Mouse (Mus musculus) lung, postnatal 0 days (tissue): ENCODE measurements around the gene Prlr. TPM values are rescaled to one million over a fixed set of nuclear protein-coding genes. Genes with fewer than 3 reads are reported as not detected.

Source experiments
- ATAC-seq: fragments of 200-750 bp; cut with Nextera tagmentation; 2 replicates; pipeline ENCODE4 v1.8.0; 2017; ENCODE audit warnings: moderate library complexity
- DNase-seq: peaks from one replicate; pipeline ENCODE4 v3.0.0-alpha.2; 2016; ENCODE audit warnings: low spot score
- H3K27ac ChIP-seq: fragments of 300-500 bp; sonication (generic); 2 replicates; pipeline ENCODE4 v1.5.1; 2014; ENCODE audit warnings: antibody characterized with exemption, mild to moderate bottlenecking, low read length, mixed read lengths
- H3K27me3 ChIP-seq: fragments of 300-500 bp; sonication (generic); replicated peaks from 2 replicates; pipeline ENCODE4 v1.6.1; 2014; ENCODE audit warnings: low read length, mixed read lengths; ENCODE audit not compliant: insufficient read depth
- H3K36me3 ChIP-seq: fragments of 300-500 bp; sonication (generic); 2 replicates; pipeline ENCODE4 v1.6.1; 2014; ENCODE audit warnings: low read length, mixed read lengths; ENCODE audit not compliant: insufficient read depth
- H3K4me1 ChIP-seq: fragments of 300-500 bp; sonication (generic); 2 replicates; pipeline ENCODE4 v1.6.1; 2014; ENCODE audit warnings: antibody characterized with exemption, low read depth, low read length, mixed read lengths; ENCODE audit not compliant: insufficient read depth
- H3K4me2 ChIP-seq: fragments of 300-500 bp; sonication (generic); replicated peaks from 2 replicates; pipeline ENCODE4 v1.6.1; 2014; ENCODE audit warnings: low read depth, mild to moderate bottlenecking, low read length, moderate library complexity, mixed read lengths
- H3K4me3 ChIP-seq: fragments of 300-500 bp; sonication (generic); 2 replicates; pipeline ENCODE4 v1.5.1; 2014; ENCODE audit warnings: low read depth, low read length
- H3K9ac ChIP-seq: fragments of 300-500 bp; sonication (generic); replicated peaks from 2 replicates; pipeline ENCODE4 v1.6.1; 2014; ENCODE audit warnings: low read depth, mild to moderate bottlenecking
- H3K9me3 ChIP-seq: fragments of 300-500 bp; sonication (generic); 2 replicates; pipeline ENCODE4 v1.6.1; 2016; ENCODE audit warnings: low read length, mixed read lengths
- CTCF ChIP-seq: IDR thresholded peaks from 2 replicates; pipeline ENCODE4 v1.5.1; 2016; ENCODE audit warnings: antibody characterized with exemption, mild to moderate bottlenecking
- EP300 ChIP-seq: IDR thresholded peaks from 2 replicates; pipeline ENCODE4 v1.6.1; 2016; ENCODE audit warnings: antibody characterized with exemption, mild to moderate bottlenecking, control low read depth
- WGBS: fragments of 180-500 bp; shearing (Covaris S2); extraction: QIAGEN DNeasy Blood & Tissue Kit; methylation state at CpG from one replicate; pipeline ENCODE4 v1.1.7; 2014; 5-methylcytosine and 5-hydroxymethylcytosine counted together
- polyA plus RNA-seq: library from polyadenylated mRNA; unstranded; fragments of >200 nt; fragmentation: Nextera tagmentation; extraction: Ambion mirVana; gene quantifications from 2 replicates; pipeline ENCODE4 v1.2.1, GENCODE M21; 2015

Gene Prlr
- polyA plus RNA-seq, 1 experiment from 2014 or later, result 0.61 TPM

- Histone ChIP-seq H3K27me3 (no peaks in the 10 kb centered on the region), H3K9ac (no peak overlapping the region), H3K4me3 (no peak overlapping the region), H3K4me1 (no peaks in the 10 kb centered on the region), H3K9me3 (no peaks in the 10 kb centered on the region), H3K27ac (no peak overlapping the region), H3K4me2 (no peak overlapping the region), H3K36me3 (no peaks in the 10 kb centered on the region)
- 84% methylated on average over 1 of the region's 1 CpGs for WGBS
- ATAC-seq (no peak), DNase-seq (no peak)
- TF ChIP-seq CTCF (no peak), EP300 (no peak)
Measured at GRCm38 (mm10) chr15:10296570-10296969, 119.5 kb downstream of the Prlr start.

GRCm38 (mm10) chr15:10298058-10298457, 121.0 kb downstream of the Prlr start:
- no peaks in the 10 kb centered on the region for H3K9me3 ChIP-seq
- ATAC-seq, result no peak
- no peak overlapping the region for H3K9ac ChIP-seq
- H3K4me3 ChIP-seq, result no peak overlapping the region
- TF ChIP-seq CTCF (no peak), EP300 (no peak)
- no peak overlapping the region for H3K4me2 ChIP-seq
- H3K27me3 ChIP-seq, result no peaks in the 10 kb centered on the region
- no peak for DNase-seq
- WGBS, result 46% methylated on average over 1 of the region's 1 CpGs
- no peaks in the 10 kb centered on the region for H3K36me3 ChIP-seq
- no peak overlapping the region for H3K27ac ChIP-seq
- no peaks in the 10 kb centered on the region for H3K4me1 ChIP-seq

GRCm38 (mm10) chr15:10299467-10299866, 122.4 kb downstream of the Prlr start:
- 83% methylated on average over 3 of the region's 3 CpGs for WGBS
- no peak overlapping the region for H3K4me2 ChIP-seq
- ATAC-seq (no peak), DNase-seq (no peak)
- no peaks in the 10 kb centered on the region for H3K36me3 ChIP-seq
- no peak overlapping the region for H3K9ac ChIP-seq
- no peak overlapping the region for H3K27ac ChIP-seq
- no peaks in the 10 kb centered on the region for H3K27me3 ChIP-seq
- H3K4me3 ChIP-seq, result no peak overlapping the region
- TF ChIP-seq EP300, result no peak
- TF ChIP-seq CTCF, result no peak
- H3K4me1 ChIP-seq, result no peaks in the 10 kb centered on the region
- H3K9me3 ChIP-seq, result no peaks in the 10 kb centered on the region

- WGBS, result 91% methylated on average over 1 of the region's 1 CpGs
- no peak overlapping the region for H3K4me2 ChIP-seq
- no peak overlapping the region for H3K4me3 ChIP-seq
- ATAC-seq, result no peak
- no peaks in the 10 kb centered on the region for H3K27me3 ChIP-seq
- TF ChIP-seq CTCF (no peak), EP300 (no peak)
- H3K36me3 ChIP-seq, result no peaks in the 10 kb centered on the region
- no peaks in the 10 kb centered on the region for H3K4me1 ChIP-seq
- no peak overlapping the region for H3K9ac ChIP-seq
- DNase-seq, result no peak
- H3K9me3 ChIP-seq, result no peaks in the 10 kb centered on the region
- no peak overlapping the region for H3K27ac ChIP-seq
Measured at GRCm38 (mm10) chr15:10306461-10306860, 129.4 kb downstream of the Prlr start.

GRCm38 (mm10) chr15:10311826-10312225, 134.8 kb downstream of the Prlr start:
- 67% methylated on average over 5 of the region's 5 CpGs for whole genome bisulfite sequencing
- H3K4me3 ChIP-seq, result no peak overlapping the region
- TF ChIP-seq CTCF (no peak), EP300 (no peak)
- H3K4me1 ChIP-seq, result no peaks in the 10 kb centered on the region
- H3K36me3 ChIP-seq, result no peaks in the 10 kb centered on the region
- H3K27me3 ChIP-seq, result no peaks in the 10 kb centered on the region
- H3K9ac ChIP-seq, result no peak overlapping the region
- H3K9me3 ChIP-seq, result no peaks in the 10 kb centered on the region
- no peak for DNase-seq
- ATAC-seq, result no peak
- H3K27ac ChIP-seq, result no peak overlapping the region
- no peak overlapping the region for H3K4me2 ChIP-seq

- H3K9me3 ChIP-seq, result no peaks in the 10 kb centered on the region
- H3K27ac ChIP-seq, result no peak overlapping the region
- H3K36me3 ChIP-seq, result no peaks in the 10 kb centered on the region
- no peak overlapping the region for H3K9ac ChIP-seq
- WGBS, result 53% methylated on average over 6 of the region's 7 CpGs
- no peaks in the 10 kb centered on the region for H3K4me1 ChIP-seq
- no peak overlapping the region for H3K4me2 ChIP-seq
- H3K27me3 ChIP-seq, result no peaks in the 10 kb centered on the region
- TF ChIP-seq CTCF, result peak; percentile 72
- no peak for TF ChIP-seq EP300
- ATAC-seq, result no peak
- peak; percentile 67 for DNase-seq
- no peak overlapping the region for H3K4me3 ChIP-seq
Measured at GRCm38 (mm10) chr15:10313522-10314455, 136.8 kb downstream of the Prlr start.
